In the genomic region with DNA sequence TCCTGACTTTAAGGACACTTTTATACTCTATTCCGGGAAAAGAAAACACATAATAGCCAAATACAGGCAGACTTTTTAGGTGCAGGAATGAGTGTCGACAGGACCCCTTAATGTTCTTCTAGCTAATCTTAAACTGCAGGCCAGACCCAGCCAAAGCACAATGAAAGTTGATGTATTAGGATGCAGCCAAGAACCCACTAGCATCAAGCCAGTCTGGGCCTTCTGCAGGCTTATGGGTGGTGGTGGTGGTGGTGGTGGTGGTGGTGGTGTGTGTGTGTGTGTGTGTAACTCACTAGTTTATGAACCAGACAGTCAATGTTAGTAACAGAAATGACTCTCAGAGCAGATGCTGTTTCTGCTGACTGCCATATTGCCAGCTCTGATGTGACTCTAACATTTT, we compare ENCODE assay signal across 12 mouse cellular contexts.
DNase-seq lines count a peak whose midpoint lies in the region; ATAC-seq and TF ChIP-seq lines count a peak whose summit lies in the region.
"Had no signal": no experiment of that assay in that cellular context is flagged by ENCODE, and none has a peak within 500 bp of the region (broad histone marks: within the 10 kb centered on the region; RNA-seq: fewer than 3 reads in every experiment).

No protein-coding gene starts in this region.

- H3K4me1 ChIP-seq in heart, embryonic 10.5 days: peaks cover 17% of the 10 kb centered on the region
- H3K4me1 ChIP-seq in intestine, embryonic 16.5 days (ENCODE audit: control insufficient read depth, insufficient read depth, low read length): peaks cover 27% of the 10 kb centered on the region
- H3K4me1 ChIP-seq in liver, postnatal 0 days (ENCODE audit: insufficient read depth): peaks cover 18% of the 10 kb centered on the region

- no peaks in the 10 kb centered on the region for H3K36me3 ChIP-seq in heart, embryonic 10.5 days
- H3K36me3 ChIP-seq in intestine, embryonic 16.5 days (ENCODE audit: control insufficient read depth, insufficient read depth, low read length): no peaks in the 10 kb centered on the region
- H3K36me3 ChIP-seq in liver, postnatal 0 days (replicated peaks; ENCODE audit: insufficient read depth, low read length): no peaks in the 10 kb centered on the region
- H3K36me3 ChIP-seq: limb, embryonic 13.5 days had no signal

- no peak overlapping the region for H3K4me3 ChIP-seq in heart, embryonic 10.5 days
- H3K4me3 ChIP-seq in intestine, embryonic 16.5 days (ENCODE audit: low read length): no peak overlapping the region
- H3K4me3 ChIP-seq in liver, postnatal 0 days (ENCODE audit: low read depth, low read length): no peak overlapping the region
- H3K4me3 ChIP-seq: limb, embryonic 13.5 days; megakaryocyte, embryonic 14.5 days had no signal

- DNase-seq in heart, embryonic 10.5 days (ENCODE audit: low spot score): no peak
- DNase-seq in heart, adult 8-10 months (ENCODE audit: low spot score): no peak
- DNase-seq in layer of hippocampus, adult 18-20 months (ENCODE audit: low spot score in 2 of 2): peak; percentile 11 to 57
- DNase-seq in layer of hippocampus, adult 11-12 months (ENCODE audit: low spot score): no peak
- no peak for DNase-seq in liver, postnatal 0 days
- DNase-seq in yolk sac, embryonic 10.5 days (ENCODE audit: low spot score): no peak
- no peak for DNase-seq in thymus, adult 18-20 months
- DNase-seq: cerebellum, adult 11 months; lung, postnatal 10 days had no signal

- H3K9ac ChIP-seq in intestine, embryonic 16.5 days (ENCODE audit: low read depth, low read length): no peak overlapping the region
- H3K9ac ChIP-seq in liver, postnatal 0 days (replicated peaks): no peak overlapping the region
- H3K9ac ChIP-seq: limb, embryonic 13.5 days had no signal

- no peak for ATAC-seq in intestine, embryonic 16.5 days
- ATAC-seq in liver, postnatal 0 days: no peak

- H3K27me3 ChIP-seq in heart, embryonic 10.5 days (ENCODE audit: insufficient read depth, poor library complexity, severe bottlenecking): no peaks in the 10 kb centered on the region
- no peaks in the 10 kb centered on the region for H3K27me3 ChIP-seq in intestine, embryonic 16.5 days (replicated peaks; ENCODE audit: control insufficient read depth, insufficient read depth, low read length)
- H3K27me3 ChIP-seq in liver, postnatal 0 days (ENCODE audit: insufficient read depth, low read length): no peaks in the 10 kb centered on the region
- H3K27me3 ChIP-seq: limb, embryonic 13.5 days; megakaryocyte, embryonic 14.5 days had no signal

- whole genome bisulfite sequencing in heart, embryonic 10.5 days: 61% methylated on average over 2 of the region's 2 CpGs
- WGBS in intestine, embryonic 16.5 days: 74% methylated on average over 2 of the region's 2 CpGs
- WGBS in liver, postnatal 0 days (ENCODE audit: insufficient replicate concordance): 82% methylated on average over 2 of the region's 2 CpGs

- H3K27ac ChIP-seq in heart, embryonic 10.5 days: 0 out of 2 replicates have a peak overlapping the region, but pooled peaks have one; percentile 38
- peak overlapping the region; percentile 83 for H3K27ac ChIP-seq in intestine, embryonic 16.5 days (ENCODE audit: low read length)
- H3K27ac ChIP-seq in liver, postnatal 0 days (ENCODE audit: low read depth): peak overlapping the region; percentile 29; the same call in 1 of the 2 replicates
- H3K27ac ChIP-seq: limb, embryonic 13.5 days had no signal

- no peaks in the 10 kb centered on the region for H3K9me3 ChIP-seq in heart, embryonic 10.5 days
- no peaks in the 10 kb centered on the region for H3K9me3 ChIP-seq in intestine, embryonic 16.5 days (ENCODE audit: control insufficient read depth, low read length)
- H3K9me3 ChIP-seq in liver, postnatal 0 days (ENCODE audit: low read length): no peaks in the 10 kb centered on the region
- H3K9me3 ChIP-seq: limb, embryonic 13.5 days; megakaryocyte, embryonic 14.5 days had no signal

- TF ChIP-seq CTCF in liver, postnatal 0 days (IDR thresholded peaks at IDR 0.05; ENCODE audit: low read depth): no peak

- no peak overlapping the region for H3K4me2 ChIP-seq in intestine, embryonic 16.5 days (ENCODE audit: low read depth, low read length)
- H3K4me2 ChIP-seq in liver, postnatal 0 days (ENCODE audit: low read depth, low read length): no peak overlapping the region
- H3K4me2 ChIP-seq: limb, embryonic 13.5 days had no signal

- TF ChIP-seq EP300 in liver, postnatal 0 days (IDR thresholded peaks at IDR 0.05; ENCODE audit: low read depth): no peak

Comparison
In these comparisons a context has a peak if more than half of its experiments do, and no peak if none do; other contexts are left out.
1. DNase-seq: peak in layer of hippocampus, adult 18-20 months (2 of 2); none in heart, embryonic 10.5 days (single experiment), heart, adult 8-10 months (single experiment), layer of hippocampus, adult 11-12 months (single experiment), liver, postnatal 0 days (single experiment), yolk sac, embryonic 10.5 days (single experiment) and thymus, adult 18-20 months (0 of 2).
2. H3K27ac ChIP-seq: peak in every context shown above with its lines; median percentile 83 in intestine, embryonic 16.5 days; 38 in heart, embryonic 10.5 days; 29 in liver, postnatal 0 days.